Mouse (Mus musculus) layer of hippocampus, postnatal 14 days (tissue): Measurements from ENCODE around the gene Plac9a. TPM values are rescaled to one million over a fixed set of nuclear protein-coding genes. Genes with fewer than 3 reads are reported as not detected.
"Not testable (repeated sequence)": the region's sequence is repeated elsewhere in the genome, so short reads cannot be mapped to it uniquely, and the experiment has no call there.

Experiments used
- DNase-seq, 2 experiments: peaks; one replicate each; pipeline ENCODE4 v3.0.0; 2021 to 2022; ENCODE audit warnings: low spot score in 2 of 2, mixed read lengths in 1 of 2
- total RNA-seq, 2 experiments: library from RNA; stranded (reverse); gene quantifications; 2 replicates each; pipeline ENCODE4 v1.2.3; 2021

Plac9a gene
- total RNA-seq, 2 experiments from 2014 or later, result 3.0 TPM; not detected in 1

DNA sequence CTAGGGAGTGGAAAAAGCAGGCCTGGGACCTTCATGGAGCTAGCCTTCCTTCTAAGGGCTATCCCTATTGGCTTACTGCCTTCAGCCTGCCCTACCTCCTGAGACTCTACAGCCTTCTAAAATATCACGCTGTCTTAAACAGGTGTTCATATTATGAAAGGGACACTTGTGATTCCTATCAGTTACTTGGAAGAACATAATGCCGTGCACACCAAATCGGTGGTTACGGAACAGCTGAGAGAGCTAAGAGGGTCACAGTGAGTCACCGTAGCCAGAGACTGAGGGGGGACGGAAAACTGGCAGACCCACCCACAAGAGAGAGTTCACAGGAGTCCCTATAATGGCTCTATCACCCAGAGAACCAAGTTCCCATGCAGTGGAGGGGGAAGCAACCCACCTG lies 36.5 kb downstream of the Plac9a start:
- no peak for DNase-seq

DNA sequence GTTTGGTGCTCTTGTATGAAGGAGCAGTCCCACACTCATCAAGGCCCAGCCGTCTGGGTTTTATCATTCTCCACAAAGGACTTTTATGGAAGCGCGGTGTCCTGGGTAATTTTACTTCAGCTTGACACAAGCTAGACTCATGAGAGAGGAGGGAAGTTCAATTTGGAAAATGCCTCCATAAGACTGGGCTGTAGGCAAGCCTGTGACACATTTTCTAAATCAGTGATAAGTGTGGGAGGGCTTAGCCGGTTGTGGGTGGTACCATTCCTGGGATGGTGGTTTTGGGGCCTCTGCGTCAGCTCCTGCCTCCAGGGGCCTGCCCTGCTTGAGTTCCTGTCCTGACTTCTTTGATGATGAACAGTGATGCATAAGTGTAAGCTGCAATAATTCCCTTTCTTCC lies 37.6 kb downstream of the Plac9a start:
- DNase-seq, result no peak

DNA sequence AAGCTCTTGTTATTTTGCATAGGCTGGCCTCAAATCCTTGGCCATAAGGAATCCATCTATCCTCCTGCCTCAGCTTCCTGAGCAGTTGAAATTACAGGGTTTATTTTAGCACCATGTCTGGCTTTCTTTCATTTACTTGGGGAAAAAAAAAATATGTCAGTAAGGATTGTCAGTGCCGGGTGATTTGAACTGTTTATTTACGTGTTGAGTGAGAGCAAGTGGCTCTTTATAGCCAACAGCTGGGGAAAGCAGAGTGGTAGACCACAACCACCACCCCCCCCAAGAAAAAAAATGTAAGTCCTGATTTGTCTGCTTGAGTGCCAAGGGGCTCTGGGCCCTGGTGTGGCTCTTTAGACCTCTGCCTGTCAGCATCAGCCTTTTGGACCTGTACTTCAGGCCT lies 39.2 kb downstream of the Plac9a start:
- no peak for DNase-seq

DNA sequence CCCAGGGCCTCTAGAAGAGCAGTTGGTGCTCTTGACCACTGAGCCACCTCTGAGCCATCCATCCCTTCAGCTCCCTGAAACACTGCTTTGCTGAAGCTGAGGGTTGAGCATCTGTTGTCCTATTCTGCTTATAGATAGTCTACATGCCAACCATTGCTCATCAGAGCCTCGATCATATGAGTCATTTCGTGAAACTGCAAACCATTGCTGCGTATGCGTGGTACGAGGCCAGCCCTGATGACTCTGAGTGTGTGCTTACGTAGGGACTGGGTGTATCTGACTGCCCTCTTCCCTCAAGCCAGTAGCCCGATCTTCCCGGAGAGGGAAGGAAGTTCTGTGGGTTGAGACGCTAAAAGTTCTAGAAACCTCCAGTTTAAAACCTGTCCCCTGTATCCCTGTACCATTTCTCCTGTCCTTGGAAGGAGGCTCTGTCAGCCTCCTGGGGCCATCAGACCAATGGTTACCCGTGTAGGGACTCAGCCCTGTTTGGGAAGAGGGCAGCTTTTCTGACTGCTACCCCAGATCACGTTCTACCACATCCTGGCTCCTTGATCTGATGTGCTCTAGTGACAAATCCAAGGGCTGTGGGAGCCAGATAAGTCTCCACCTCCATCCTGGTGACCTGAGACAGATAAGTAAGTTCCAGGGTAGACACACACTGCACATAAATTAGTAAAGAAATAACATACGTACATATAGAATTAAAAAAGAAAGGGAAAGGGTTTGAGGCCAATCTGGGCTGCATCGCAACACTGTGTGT lies 40.9 kb downstream of the Plac9a start:
- DNase-seq, result no peak

DNA sequence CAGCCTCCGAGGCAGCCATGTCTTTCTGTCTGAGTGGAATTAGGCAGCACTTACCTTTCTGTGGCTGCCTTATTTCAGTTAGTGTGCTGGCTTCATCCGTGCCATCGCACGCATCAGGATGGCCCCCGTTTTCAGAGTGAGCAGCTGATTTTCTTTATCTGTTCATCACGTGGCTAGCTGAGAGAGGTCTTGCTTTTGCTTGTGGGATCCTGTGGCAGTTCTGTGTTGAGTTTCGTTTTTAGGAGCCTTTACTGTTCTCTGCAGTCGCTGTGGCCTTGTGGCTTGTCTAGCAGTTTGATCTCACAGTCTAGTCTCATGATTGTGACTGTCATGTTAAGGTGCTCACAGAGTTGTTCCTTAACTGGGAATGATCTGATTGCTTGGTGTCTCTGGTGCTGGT lies 45.0 kb downstream of the Plac9a start:
- no peak for DNase-seq

DNA sequence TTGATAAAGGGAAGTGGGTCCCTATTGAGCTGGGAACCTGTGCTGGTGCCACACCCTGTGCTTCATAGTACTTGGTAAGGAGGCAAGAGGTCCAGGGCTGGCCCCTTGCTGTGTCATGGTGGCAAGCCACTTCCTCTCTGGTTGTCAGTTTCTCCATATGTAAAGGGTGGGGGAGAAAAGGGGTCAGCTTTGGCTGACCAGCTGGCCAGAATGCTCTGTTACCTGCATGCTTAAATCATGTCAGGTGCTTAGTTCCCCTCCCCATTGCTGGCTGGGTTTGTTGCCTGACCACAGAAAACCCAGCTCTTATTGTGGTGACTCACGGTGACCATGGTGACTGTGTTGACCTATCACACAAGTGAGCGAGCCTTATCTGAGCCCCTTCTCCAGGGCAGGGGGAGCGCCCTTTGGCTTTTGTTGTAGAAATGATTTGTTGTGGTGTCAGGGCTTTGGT lies 45.7 kb downstream of the Plac9a start:
- DNase-seq, result no peak

DNA sequence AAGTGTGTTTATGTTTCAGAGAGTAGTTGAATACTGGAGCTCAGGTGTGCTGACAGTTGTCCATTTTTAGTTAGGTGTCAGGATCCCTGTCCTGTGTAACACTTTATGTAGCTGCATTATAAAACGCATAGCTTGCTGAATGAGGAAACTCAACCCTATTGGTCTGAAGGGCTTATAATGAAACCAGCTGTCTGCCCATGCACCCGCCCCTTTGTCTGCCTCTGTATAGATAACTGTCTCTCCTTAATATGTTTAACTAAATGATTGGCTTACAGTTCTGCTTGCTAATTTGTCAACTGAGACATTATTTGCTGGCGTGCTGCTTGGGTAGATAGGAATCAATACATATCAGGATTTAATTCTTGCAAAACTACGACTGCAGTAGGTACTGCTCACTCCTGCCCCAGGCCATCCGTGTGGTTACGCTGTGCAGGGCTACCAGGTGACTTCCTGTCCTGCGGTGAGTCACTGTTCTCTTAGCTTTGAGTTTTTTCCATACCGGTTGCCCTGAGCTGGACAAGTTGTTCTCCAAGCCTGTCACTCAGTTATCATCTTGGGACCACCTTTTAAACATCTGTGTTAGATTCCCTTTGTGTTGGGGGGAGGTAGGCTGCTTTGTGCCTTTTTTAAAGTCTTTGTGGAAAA lies 47.5 kb downstream of the Plac9a start:
- no peak for DNase-seq

DNA sequence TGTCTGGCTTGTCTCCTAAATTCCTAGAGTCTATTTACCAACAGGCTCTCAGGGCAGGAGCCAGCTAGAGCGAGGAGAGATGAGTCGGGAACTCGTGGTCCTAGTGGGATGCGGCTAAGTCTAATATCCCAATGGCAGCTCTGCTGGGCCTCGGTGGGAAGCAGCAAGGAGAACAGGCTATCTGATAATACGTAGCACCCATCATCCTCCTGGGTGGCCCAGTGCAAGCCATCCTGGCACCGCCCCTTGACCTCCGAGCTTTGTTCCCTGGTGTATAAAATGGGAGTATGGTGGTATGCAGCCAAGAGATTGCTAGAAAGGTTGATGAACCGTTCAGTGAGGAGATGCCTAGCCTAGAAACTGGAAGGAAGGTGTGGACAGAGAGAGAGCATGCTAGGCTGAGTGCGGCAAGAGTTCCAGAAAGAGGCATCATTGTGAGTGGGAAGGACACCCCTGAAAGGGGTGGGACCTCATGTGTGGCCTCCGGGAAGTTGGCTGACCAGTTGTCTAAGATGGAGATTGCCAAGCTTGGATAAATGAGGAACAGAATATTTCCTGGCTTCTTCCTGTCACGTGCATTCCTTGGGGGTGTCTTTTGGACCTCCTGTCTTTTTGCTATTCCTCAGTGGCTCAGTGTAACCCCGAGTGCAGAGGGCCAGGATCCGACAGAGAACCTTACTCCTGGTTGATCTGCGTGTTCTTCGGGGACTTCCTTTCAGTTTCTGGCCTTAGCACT lies 49.0 kb downstream of the Plac9a start:
- no peak for DNase-seq

DNA sequence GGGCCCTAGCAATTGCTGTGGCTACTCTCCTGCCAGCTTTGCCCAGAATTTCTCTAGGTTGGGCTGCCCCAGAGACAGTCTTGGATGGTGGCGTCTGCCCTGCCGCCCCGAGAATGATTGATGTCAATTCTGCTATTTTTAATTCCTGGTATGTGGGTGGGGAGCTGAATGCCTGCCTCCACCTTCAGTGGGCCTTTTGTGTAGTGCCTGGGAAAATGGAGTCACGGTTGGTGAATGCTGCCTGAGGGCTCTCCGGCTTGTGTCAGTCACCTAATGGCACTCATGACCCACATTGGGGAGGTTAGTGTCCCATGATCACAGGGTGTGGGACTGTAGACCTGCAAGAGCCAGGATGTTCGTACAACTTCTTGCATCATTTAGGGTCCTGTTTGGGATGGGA lies 49.6 kb downstream of the Plac9a start:
- DNase-seq, result no peak

DNA sequence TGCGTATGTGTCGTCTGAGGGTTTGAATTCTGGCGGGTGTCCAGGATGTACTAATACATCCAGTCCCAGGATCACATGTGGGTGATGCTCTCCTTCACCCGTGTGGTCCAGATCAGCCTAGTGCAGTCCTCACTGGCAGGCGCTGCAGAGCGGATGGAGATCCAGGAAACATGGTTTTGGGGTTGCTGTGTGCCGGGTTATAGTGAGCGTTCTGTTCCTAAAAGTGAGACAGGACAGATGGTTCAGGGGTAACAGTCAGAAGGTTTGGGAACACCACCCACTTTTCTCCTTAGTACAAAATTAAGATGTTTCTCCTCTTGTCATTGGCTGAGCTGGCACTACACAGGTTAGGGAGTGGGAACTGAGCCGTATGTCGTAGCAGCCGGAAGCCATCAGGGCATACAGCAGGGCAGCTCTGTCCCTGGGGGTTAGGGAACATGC lies 50.8 kb downstream of the Plac9a start:
- DNase-seq, result peak; percentile 46 to 57

DNA sequence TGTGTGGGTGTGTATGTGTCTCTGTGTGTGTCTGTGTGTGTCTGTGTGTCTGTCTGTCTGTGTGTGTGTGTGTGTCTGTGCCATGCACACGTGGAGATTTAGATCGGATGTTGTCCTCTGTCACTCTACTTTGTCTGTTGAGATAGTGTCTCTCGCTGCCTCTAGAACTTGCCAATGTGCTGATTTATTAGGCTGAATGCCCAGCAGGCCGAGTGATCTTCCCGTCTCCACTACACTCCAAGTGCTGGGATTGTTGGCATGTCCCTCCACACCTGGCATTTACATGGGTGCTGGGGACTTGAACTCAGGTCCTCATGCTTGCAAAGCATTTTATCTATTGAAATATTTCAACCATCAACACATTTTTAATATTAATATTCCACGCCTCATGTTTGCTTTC lies 51.7 kb downstream of the Plac9a start:
- DNase-seq, result no peak

DNA sequence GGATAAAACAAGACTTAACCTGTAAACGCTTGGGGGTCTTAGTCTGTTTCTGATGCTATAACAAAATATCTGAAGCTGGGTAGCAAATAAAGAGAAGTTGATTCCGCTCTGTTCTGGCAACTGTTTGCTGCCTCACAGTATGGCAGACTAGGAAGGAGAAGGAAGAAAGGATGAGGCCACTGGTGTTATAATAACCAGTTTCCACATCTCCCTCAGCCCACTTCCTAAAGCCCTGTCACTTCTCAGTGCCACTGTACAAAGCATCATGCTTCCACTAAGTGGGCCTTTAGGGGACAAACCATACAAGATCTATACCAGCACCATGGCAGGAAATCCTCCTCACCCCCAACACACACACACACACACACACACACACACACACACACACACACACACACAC lies 52.5 kb downstream of the Plac9a start:
- no peak for DNase-seq

DNA sequence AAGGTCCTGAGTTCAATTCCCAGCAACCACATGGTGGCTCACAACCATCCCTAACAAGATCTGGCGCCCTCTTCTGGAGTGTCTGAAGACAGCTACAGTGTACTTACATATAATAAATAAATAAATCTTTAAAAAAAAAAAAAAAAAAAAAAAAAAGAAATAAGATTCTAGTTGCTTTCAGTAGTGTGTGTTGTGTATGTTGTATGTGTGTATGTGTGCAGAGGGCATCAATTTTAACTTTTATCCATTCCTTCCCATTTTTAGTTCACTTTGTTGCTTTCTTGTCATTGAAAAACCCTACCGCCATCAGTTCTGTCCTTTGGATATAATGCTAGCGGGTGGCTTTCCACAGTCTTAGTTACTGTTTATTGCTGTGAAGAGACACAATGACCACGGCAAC lies 54.2 kb downstream of the Plac9a start:
- DNase-seq, result not testable (repeated sequence)

DNA sequence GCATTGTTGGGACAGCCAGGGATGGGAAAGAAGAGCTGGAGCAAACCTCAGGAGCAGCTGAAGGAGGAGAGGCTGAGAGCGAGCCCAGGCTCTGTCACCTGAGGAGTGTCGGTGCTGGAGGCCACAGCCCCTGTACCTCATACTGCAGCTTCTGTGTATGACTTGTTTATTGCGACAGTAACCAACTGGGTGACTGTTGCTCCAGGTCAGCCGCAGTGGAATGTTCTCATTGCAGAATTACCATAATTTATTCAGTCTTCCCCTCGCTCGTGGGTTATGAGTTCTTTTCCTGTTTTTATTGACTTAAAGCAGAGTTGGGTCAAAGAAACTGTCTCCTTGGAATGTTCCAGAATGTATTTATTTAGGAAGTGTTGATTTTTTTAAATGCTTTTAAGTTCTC lies 54.7 kb downstream of the Plac9a start:
- DNase-seq, result no peak

DNA sequence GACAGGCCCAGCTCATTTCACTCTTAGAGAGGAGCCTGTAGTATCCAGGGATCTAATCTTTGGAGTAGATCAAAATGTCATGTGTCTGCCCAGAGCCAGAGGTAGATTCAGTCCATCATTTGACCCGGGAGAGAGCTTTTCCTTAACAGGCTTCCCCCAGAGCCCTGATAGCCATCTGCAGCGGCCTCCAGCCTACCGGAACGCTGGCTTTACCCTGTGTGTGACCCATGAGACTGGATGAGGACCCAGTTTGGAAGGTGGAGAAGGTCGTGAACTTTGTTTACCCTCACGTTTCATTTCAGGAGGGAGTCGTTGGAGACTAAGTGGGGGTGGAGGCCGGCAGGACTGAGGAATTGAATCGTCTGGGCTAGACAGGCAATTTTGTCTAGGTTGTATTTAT lies 55.2 kb downstream of the Plac9a start:
- DNase-seq, result no peak

DNA sequence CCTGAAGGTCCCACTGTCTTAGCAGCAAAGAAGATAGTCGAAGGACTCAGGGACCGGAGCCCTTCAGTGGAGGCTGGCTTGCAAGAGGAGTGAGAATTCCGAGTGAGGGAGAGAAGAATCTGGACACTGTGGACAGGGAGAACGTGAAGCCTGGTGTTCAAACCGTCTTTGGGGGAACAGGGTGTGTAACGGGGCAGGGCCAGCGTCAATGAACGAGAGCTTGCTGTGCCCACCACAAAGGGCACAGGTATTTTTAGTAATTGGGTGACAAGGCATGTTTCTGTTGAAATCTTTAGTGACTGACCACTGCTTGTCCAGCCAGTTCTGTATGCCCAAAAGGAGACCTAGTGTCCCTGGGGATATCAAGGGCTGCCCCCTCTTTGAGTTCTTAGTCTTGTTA lies 56.4 kb downstream of the Plac9a start:
- no peak for DNase-seq

DNA sequence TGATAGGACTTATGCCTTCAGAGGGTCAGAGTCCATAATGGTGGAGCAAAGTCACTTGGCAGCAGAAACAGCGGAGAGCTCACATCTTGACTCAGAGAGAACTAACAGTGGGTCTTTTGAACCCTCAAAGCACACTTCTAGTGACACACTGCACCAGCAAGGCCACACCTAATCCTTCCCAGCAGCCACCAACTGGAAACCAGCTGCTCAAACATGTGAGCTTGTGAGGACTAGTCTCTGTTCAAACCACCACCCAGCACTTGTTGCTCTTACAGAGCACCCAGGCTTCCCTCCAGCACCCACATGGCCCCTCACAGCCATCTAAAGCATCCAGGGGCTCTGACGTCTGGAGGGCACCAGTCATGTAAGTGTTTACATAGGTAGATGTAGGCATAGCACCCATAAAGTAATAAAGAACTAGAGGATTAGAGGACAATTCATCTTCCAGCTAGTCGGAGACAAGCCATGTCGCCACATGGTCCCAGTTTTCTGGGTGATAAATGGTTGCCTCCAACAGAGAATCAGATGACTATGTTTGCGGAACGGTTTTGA lies 57.0 kb downstream of the Plac9a start:
- no peak for DNase-seq

DNA sequence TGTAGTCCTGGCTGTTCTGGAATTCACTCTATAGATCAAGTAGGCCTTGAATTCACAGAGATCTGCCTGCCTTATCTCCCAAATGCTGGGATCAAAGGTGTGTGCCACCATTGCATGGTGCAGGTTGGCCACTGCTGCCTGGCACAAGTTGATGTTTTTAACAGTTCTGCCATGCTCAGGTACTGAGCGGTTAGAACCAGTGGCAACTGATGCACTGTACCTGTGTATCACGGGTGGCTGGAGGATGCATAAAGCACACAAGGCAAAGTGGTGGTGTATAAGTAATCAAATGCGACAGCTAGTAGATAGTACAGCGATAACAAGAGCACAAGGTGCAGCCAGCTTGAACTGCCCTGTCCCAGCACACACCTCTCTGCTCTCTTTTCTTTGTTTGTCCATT lies 58.5 kb downstream of the Plac9a start:
- no peak for DNase-seq

DNA sequence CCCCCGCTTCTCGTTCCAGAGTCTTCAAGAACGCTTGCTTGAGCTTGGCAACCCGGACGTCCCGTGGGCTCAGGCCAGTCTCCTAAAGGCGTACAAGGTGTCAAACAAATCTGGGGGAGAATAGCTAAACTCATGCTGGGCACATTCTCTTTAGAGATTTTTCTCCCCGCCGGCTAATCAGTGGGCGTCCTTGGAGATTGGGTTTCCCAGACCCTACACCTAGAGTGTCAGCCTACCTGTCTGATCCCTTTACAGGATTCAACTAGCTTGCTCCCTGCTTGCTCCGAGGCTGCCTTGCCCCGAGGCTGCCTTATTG lies 60.3 kb downstream of the Plac9a start:
- no peak for DNase-seq

DNA sequence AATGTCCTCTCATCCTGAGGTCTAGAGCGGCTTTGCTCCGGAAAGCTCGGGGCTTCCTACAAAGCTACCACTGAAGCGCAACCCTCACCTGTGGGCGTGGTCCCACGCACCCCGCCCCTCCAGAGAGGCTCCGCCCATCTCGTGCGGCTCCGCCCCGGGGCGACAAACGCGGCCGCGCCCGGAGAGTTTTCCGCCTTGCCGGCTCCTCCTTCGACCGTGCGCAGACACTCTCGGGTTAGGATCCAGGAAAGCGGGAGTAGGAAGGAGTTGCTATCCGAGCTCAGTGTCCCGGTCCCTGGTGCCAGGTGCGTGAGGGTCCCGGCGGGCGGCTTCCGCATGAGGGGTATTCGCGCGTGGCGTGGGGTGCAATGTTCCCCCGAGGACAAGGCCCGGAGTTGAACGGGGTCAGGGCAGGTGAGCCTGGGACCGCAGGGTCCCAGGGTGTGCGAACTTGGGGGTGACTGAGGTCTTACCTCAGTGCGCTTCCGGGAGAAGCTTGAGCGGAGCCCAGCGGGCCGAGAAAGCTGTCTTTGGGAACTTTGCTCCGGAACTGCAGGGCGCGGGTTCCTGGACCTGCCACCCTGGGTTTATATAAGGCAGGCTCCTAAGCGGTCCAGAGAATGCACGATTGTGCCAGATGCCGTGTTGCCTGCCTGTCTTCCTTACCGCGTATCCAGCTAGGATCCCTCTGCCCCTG lies 60.8 kb downstream of the Plac9a start, which contains the start of gene Anxa11:
Anxa11 (plus strand) TSS at position 166 of the 697 bp plus-strand sequence.
- DNase-seq, result peak; percentile 39

DNA sequence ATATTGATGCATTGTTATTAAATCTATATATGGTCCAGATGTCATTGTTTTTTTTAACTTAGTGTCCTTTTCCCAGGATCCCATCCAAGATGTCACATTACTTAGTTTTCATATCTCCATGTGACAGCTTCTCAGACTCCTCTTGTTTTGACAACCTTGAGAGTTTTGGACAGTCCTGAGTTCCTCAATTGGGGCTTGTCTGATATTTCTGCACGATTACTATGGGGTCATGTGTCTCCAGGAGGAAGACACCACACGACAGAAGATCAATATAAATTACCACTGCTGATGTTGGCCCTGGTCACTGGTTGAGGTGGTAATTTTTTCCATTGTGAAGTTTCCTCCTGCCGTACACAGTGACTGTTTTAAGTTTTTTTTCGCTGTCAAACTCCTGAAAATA lies 61.3 kb downstream of the Plac9a start:
- DNase-seq, result no peak
